Mouse (Mus musculus): ENCODE measurements around the gene Fktn. TPM values are rescaled to one million over a fixed set of nuclear protein-coding genes. Genes with fewer than 3 reads are reported as not detected.
"Not testable (repeated sequence)": the region's sequence is repeated elsewhere in the genome, so short reads cannot be mapped to it uniquely, and the experiment has no call there.

The Fktn gene
- polyA plus RNA-seq, 1 experiment from 2014 or later: 7.3 TPM

GRCm38 (mm10) chr4:53722506-53722905 is 8.7 kb downstream of the Fktn start:
- Histone ChIP-seq H3K4me2 (replicated peaks; ENCODE audit: low read depth) (no peak overlapping the region), H3K4me3 (ENCODE audit: low read depth, low read length) (no peak overlapping the region), H3K36me3 (ENCODE audit: control insufficient read depth, insufficient read depth, low read length) (no peaks in the 10 kb centered on the region), H3K9me3 (ENCODE audit: control insufficient read depth, low read length) (no peaks in the 10 kb centered on the region), H3K27ac (replicated peaks) (no peak overlapping the region), H3K4me1 (replicated peaks; ENCODE audit: control insufficient read depth, insufficient read depth) (no peaks in the 10 kb centered on the region), H3K9ac (ENCODE audit: low read length) (no peak overlapping the region), H3K27me3 (ENCODE audit: control insufficient read depth, insufficient read depth, low read length) (no peaks in the 10 kb centered on the region)
- no peak for TF ChIP-seq EP300 (optimal IDR thresholded peaks at IDR 0.05)
- WGBS: 87% methylated on average over 4 of the region's 4 CpGs
- DNase-seq (ENCODE audit: low spot score): no peak
- no peak for ATAC-seq (ENCODE audit: low FRiP score, low TSS enrichment)

- H3K4me1 ChIP-seq (replicated peaks; ENCODE audit: control insufficient read depth, insufficient read depth); H3K4me2 ChIP-seq (replicated peaks; ENCODE audit: low read depth); H3K36me3 ChIP-seq (ENCODE audit: control insufficient read depth, insufficient read depth, low read length); ATAC-seq (ENCODE audit: low FRiP score, low TSS enrichment); H3K27ac ChIP-seq (replicated peaks); DNase-seq (ENCODE audit: low spot score); H3K4me3 ChIP-seq (ENCODE audit: low read depth, low read length); H3K9me3 ChIP-seq (ENCODE audit: control insufficient read depth, low read length); H3K27me3 ChIP-seq (ENCODE audit: control insufficient read depth, insufficient read depth, low read length); H3K9ac ChIP-seq (ENCODE audit: low read length): not testable (repeated sequence)
- 92% methylated on average over 2 of the region's 2 CpGs for WGBS
Observed at GRCm38 (mm10) chr4:53726100-53726499, 12.3 kb downstream of the Fktn start.

GRCm38 (mm10) chr4:53728121-53728520 is 14.3 kb downstream of the Fktn start:
- H3K4me2 ChIP-seq (replicated peaks; ENCODE audit: low read depth): no peak overlapping the region
- no peak overlapping the region for H3K9ac ChIP-seq (ENCODE audit: low read length)
- H3K4me1 ChIP-seq (replicated peaks; ENCODE audit: control insufficient read depth, insufficient read depth): no peaks in the 10 kb centered on the region
- 100% methylated on average over 1 of the region's 1 CpGs for WGBS
- no peak overlapping the region for H3K4me3 ChIP-seq (ENCODE audit: low read depth, low read length)
- DNase-seq (ENCODE audit: low spot score) (no peak), ATAC-seq (ENCODE audit: low FRiP score, low TSS enrichment) (no peak)
- H3K36me3 ChIP-seq (ENCODE audit: control insufficient read depth, insufficient read depth, low read length): peaks cover 2% of the 10 kb centered on the region
- H3K27ac ChIP-seq (replicated peaks): no peak overlapping the region
- no peaks in the 10 kb centered on the region for H3K9me3 ChIP-seq (ENCODE audit: control insufficient read depth, low read length)
- TF ChIP-seq CTCF (IDR thresholded peaks at IDR 0.05; ENCODE audit: low read depth) (no peak), EP300 (optimal IDR thresholded peaks at IDR 0.05) (no peak)
- no peaks in the 10 kb centered on the region for H3K27me3 ChIP-seq (ENCODE audit: control insufficient read depth, insufficient read depth, low read length)

- ATAC-seq (ENCODE audit: low FRiP score, low TSS enrichment): no peak
- H3K36me3 ChIP-seq (ENCODE audit: control insufficient read depth, insufficient read depth, low read length): peaks cover 7% of the 10 kb centered on the region
- 42% methylated on average over 6 of the region's 6 CpGs for WGBS
Observed at GRCm38 (mm10) chr4:53738956-53739616, 25.3 kb downstream of the Fktn start.

GRCm38 (mm10) chr4:53749831-53750230 is 36.0 kb downstream of the Fktn start:
- Histone ChIP-seq H3K4me3 (ENCODE audit: low read depth, low read length) (no peak overlapping the region), H3K27me3 (ENCODE audit: control insufficient read depth, insufficient read depth, low read length) (no peaks in the 10 kb centered on the region), H3K9ac (ENCODE audit: low read length) (no peak overlapping the region), H3K4me2 (replicated peaks; ENCODE audit: low read depth) (no peak overlapping the region), H3K9me3 (ENCODE audit: control insufficient read depth, low read length) (no peaks in the 10 kb centered on the region), H3K27ac (replicated peaks) (no peak overlapping the region), H3K4me1 (replicated peaks; ENCODE audit: control insufficient read depth, insufficient read depth) (no peaks in the 10 kb centered on the region), H3K36me3 (ENCODE audit: control insufficient read depth, insufficient read depth, low read length) (no peaks in the 10 kb centered on the region)
- TF ChIP-seq CTCF (IDR thresholded peaks at IDR 0.05; ENCODE audit: low read depth) (no peak), EP300 (optimal IDR thresholded peaks at IDR 0.05) (no peak)
- ATAC-seq (ENCODE audit: low FRiP score, low TSS enrichment) (no peak), DNase-seq (ENCODE audit: low spot score) (no peak)

More at GRCm38 (mm10) chr4:53738956-53739616, 25.3 kb downstream of the Fktn start:
- Histone ChIP-seq H3K9ac (ENCODE audit: low read length) (no peak overlapping the region), H3K9me3 (ENCODE audit: control insufficient read depth, low read length) (no peaks in the 10 kb centered on the region), H3K4me1 (replicated peaks; ENCODE audit: control insufficient read depth, insufficient read depth) (no peaks in the 10 kb centered on the region), H3K27me3 (ENCODE audit: control insufficient read depth, insufficient read depth, low read length) (no peaks in the 10 kb centered on the region), H3K4me2 (replicated peaks; ENCODE audit: low read depth) (no peak overlapping the region), H3K27ac (replicated peaks) (no peak overlapping the region), H3K4me3 (ENCODE audit: low read depth, low read length) (no peak overlapping the region)
- TF ChIP-seq EP300 (optimal IDR thresholded peaks at IDR 0.05) (no peak), CTCF (IDR thresholded peaks at IDR 0.05; ENCODE audit: low read depth) (peak; percentile 82)
- DNase-seq (ENCODE audit: low spot score): peak; percentile 22

GRCm38 (mm10) chr4:53750391-53751120 is 36.8 kb downstream of the Fktn start:
- Histone ChIP-seq H3K36me3 (ENCODE audit: control insufficient read depth, insufficient read depth, low read length) (no peaks in the 10 kb centered on the region), H3K9me3 (ENCODE audit: control insufficient read depth, low read length) (no peaks in the 10 kb centered on the region), H3K9ac (ENCODE audit: low read length) (no peak overlapping the region), H3K4me3 (ENCODE audit: low read depth, low read length) (no peak overlapping the region), H3K27ac (replicated peaks) (no peak overlapping the region), H3K4me2 (replicated peaks; ENCODE audit: low read depth) (no peak overlapping the region), H3K27me3 (ENCODE audit: control insufficient read depth, insufficient read depth, low read length) (no peaks in the 10 kb centered on the region), H3K4me1 (replicated peaks; ENCODE audit: control insufficient read depth, insufficient read depth) (no peaks in the 10 kb centered on the region)
- 56% methylated on average over 16 of the region's 16 CpGs for WGBS
- ATAC-seq (ENCODE audit: low FRiP score, low TSS enrichment): no peak
- peak; percentile 18; the same call in 1 of the 2 replicates for TF ChIP-seq CTCF (IDR thresholded peaks at IDR 0.05; ENCODE audit: low read depth)
- TF ChIP-seq EP300 (optimal IDR thresholded peaks at IDR 0.05): no peak
- no peak for DNase-seq (ENCODE audit: low spot score)
